Mouse (Mus musculus) G1E (cell line): ENCODE data around the gene Il5ra. TPM values are rescaled to one million over a fixed set of nuclear protein-coding genes. Genes with fewer than 3 reads are reported as not detected.
A peak's percentile ranks its signal among the peaks of the same experiment; 100 is the strongest.

Experiments used
- ATAC-seq: 2 replicates; pipeline ENCODE4 v1.8.0; 2016; ENCODE audit warnings: mild to moderate bottlenecking; ENCODE audit not compliant: insufficient number of reproducible peaks, poor library complexity, low FRiP score, severe bottlenecking; ENCODE audit errors: extremely low read depth
- DNase-seq: peaks from one replicate; pipeline ENCODE4 v3.0.0; 2012; ENCODE audit warnings: low spot score
- H3K27me3 ChIP-seq: 2 replicates; pipeline ENCODE4 v1.6.1; 2012; ENCODE audit warnings: mild to moderate bottlenecking, low read length, inconsistent platforms; ENCODE audit not compliant: insufficient read depth
- H3K36me3 ChIP-seq: replicated peaks from 2 replicates; pipeline ENCODE3; 2012; ENCODE audit warnings: mild to moderate bottlenecking, inconsistent platforms
- H3K4me1 ChIP-seq: 2 replicates; pipeline ENCODE4 v1.6.1; 2012; ENCODE audit warnings: low read depth, low read length, inconsistent platforms, mixed read lengths; ENCODE audit not compliant: insufficient read depth
- H3K4me3 ChIP-seq: 2 replicates; pipeline ENCODE4 v1.5.1; 2012; ENCODE audit warnings: low read depth, mild to moderate bottlenecking, inconsistent platforms, low read length, moderate library complexity, mixed read lengths
- H3K9me3 ChIP-seq: replicated peaks from 2 replicates; pipeline ENCODE4 v1.6.1; 2012; ENCODE audit warnings: inconsistent platforms
- CTCF ChIP-seq: IDR thresholded peaks from 2 replicates; pipeline ENCODE4 v1.5.1; 2012; ENCODE audit warnings: low read depth, low read length, inconsistent platforms, mixed read lengths
- GATA1 ChIP-seq: IDR thresholded peaks from 2 replicates; pipeline ENCODE4 v1.6.1; 2012; ENCODE audit warnings: borderline replicate concordance, low read length, inconsistent platforms, mixed read lengths
- GATA2 ChIP-seq: IDR thresholded peaks from 2 replicates; pipeline ENCODE4 v1.6.1; 2012; ENCODE audit warnings: low read depth, low read length, inconsistent platforms, borderline replicate concordance
- POLR2AphosphoS5 ChIP-seq: IDR thresholded peaks from 2 replicates; pipeline ENCODE4 v1.6.1; 2012; ENCODE audit warnings: low read depth, low read length, inconsistent platforms; ENCODE audit not compliant: insufficient replicate concordance
- TAL1 ChIP-seq: conservative IDR thresholded peaks from 2 replicates; pipeline ENCODE4 v1.6.1; 2012; ENCODE audit warnings: low read depth, low read length, inconsistent platforms, mixed read lengths
- polyA plus RNA-seq: library from polyadenylated mRNA; stranded (reverse); fragments of >175 nt; gene quantifications from 2 replicates; pipeline ENCODE4 v1.2.3, GENCODE M21; 2012
- total RNA-seq, 2 experiments: library from RNA; stranded (forward) in 1 of 2; stranded (reverse) in 1 of 2; fragments of 200-1000 nt in 1 of 2; fragments of >200 nt in 1 of 2; fragmentation: Nextera tagmentation in 1 of 2; gene quantifications; 2 replicates each; pipeline ENCODE4 v1.2.3; 2014 to 2017

The Il5ra gene
- total and polyA plus RNA-seq, 3 experiments = 0.14 to 8.1 (median 3.1) TPM

GRCm38 (mm10) chr6:106727703-106728102 is 21.1 kb downstream of the Il5ra start:
- Histone ChIP-seq H3K36me3 (no peaks in the 10 kb centered on the region), H3K27me3 (no peaks in the 10 kb centered on the region), H3K4me1 (peaks cover 14% of the 10 kb centered on the region), H3K4me3 (no peak overlapping the region), H3K9me3 (no peaks in the 10 kb centered on the region)
- ATAC-seq (no peak), DNase-seq (no peak)
- TF ChIP-seq POLR2AphosphoS5 = no peak
- TF ChIP-seq GATA2 = no peak
- no peak for TF ChIP-seq TAL1
- TF ChIP-seq CTCF = no peak
- TF ChIP-seq GATA1 = no peak

GRCm38 (mm10) chr6:106726078-106726477 is 22.8 kb downstream of the Il5ra start:
- DNase-seq (no peak), ATAC-seq (peak; percentile 59)
- H3K4me3 ChIP-seq = no peak overlapping the region; the same call in 1 of the 2 replicates
- H3K9me3 ChIP-seq = no peaks in the 10 kb centered on the region
- peaks cover 11% of the 10 kb centered on the region for H3K4me1 ChIP-seq
- H3K27me3 ChIP-seq = no peaks in the 10 kb centered on the region
- no peaks in the 10 kb centered on the region for H3K36me3 ChIP-seq
- TF ChIP-seq GATA2 (no peak), POLR2AphosphoS5 (no peak), CTCF (no peak), TAL1 (no peak), GATA1 (no peak)

GRCm38 (mm10) chr6:106725642-106726041 is 23.2 kb downstream of the Il5ra start:
- Histone ChIP-seq H3K4me3 (no peak overlapping the region; the same call in 1 of the 2 replicates), H3K9me3 (no peaks in the 10 kb centered on the region), H3K4me1 (peaks cover 11% of the 10 kb centered on the region), H3K36me3 (no peaks in the 10 kb centered on the region), H3K27me3 (no peaks in the 10 kb centered on the region)
- no peak for TF ChIP-seq POLR2AphosphoS5
- no peak for TF ChIP-seq CTCF
- TF ChIP-seq GATA2 = no peak
- TF ChIP-seq GATA1 = no peak
- no peak for TF ChIP-seq TAL1
- ATAC-seq (peak; percentile 36; the same call in 1 of the 2 replicates), DNase-seq (no peak)

- H3K4me1 ChIP-seq = no peaks in the 10 kb centered on the region
- no peaks in the 10 kb centered on the region for H3K27me3 ChIP-seq
- no peak for TF ChIP-seq GATA2
- TF ChIP-seq CTCF = no peak
- no peak for TF ChIP-seq TAL1
- no peak for TF ChIP-seq POLR2AphosphoS5
- no peak for TF ChIP-seq GATA1
- no peaks in the 10 kb centered on the region for H3K36me3 ChIP-seq
- no peak overlapping the region for H3K4me3 ChIP-seq
- DNase-seq (no peak), ATAC-seq (no peak)
- no peaks in the 10 kb centered on the region for H3K9me3 ChIP-seq
Measured at GRCm38 (mm10) chr6:106705506-106706035, 43.3 kb downstream of the Il5ra start.

- Histone ChIP-seq H3K36me3 (no peaks in the 10 kb centered on the region), H3K9me3 (no peaks in the 10 kb centered on the region), H3K4me1 (no peaks in the 10 kb centered on the region), H3K27me3 (no peaks in the 10 kb centered on the region), H3K4me3 (no peak overlapping the region)
- TF ChIP-seq CTCF = no peak
- no peak for TF ChIP-seq GATA2
- no peak for TF ChIP-seq TAL1
- no peak for TF ChIP-seq GATA1
- TF ChIP-seq POLR2AphosphoS5 = no peak
- DNase-seq (no peak), ATAC-seq (no peak)
Measured at GRCm38 (mm10) chr6:106701931-106702330, 46.9 kb downstream of the Il5ra start.

GRCm38 (mm10) chr6:106675581-106675980 is 73.3 kb downstream of the Il5ra start:
- no peak for TF ChIP-seq CTCF
- TF ChIP-seq GATA1 = no peak
- TF ChIP-seq GATA2 = no peak
- no peak for TF ChIP-seq POLR2AphosphoS5
- no peak for TF ChIP-seq TAL1
- H3K4me3 ChIP-seq = no peak overlapping the region
- ATAC-seq = no peak
- no peaks in the 10 kb centered on the region for H3K27me3 ChIP-seq
- H3K9me3 ChIP-seq = no peaks in the 10 kb centered on the region
- H3K4me1 ChIP-seq = no peaks in the 10 kb centered on the region
- DNase-seq = no peak
- no peaks in the 10 kb centered on the region for H3K36me3 ChIP-seq
